Mouse (Mus musculus) olfactory bulb, adult 2 months (tissue): ENCODE data around the gene Pdcd2.

Experiments used
- CTCF ChIP-seq: fragments of 200-500 bp; IDR thresholded peaks from 2 replicates; pipeline ENCODE4 v1.5.1; 2012; ENCODE audit warnings: low read depth, mild to moderate bottlenecking, low read length, moderate library complexity; ENCODE audit not compliant: insufficient read depth
- POLR2A ChIP-seq: fragments of 200-500 bp; IDR thresholded peaks from 2 replicates; pipeline ENCODE4 v1.6.1; 2012; ENCODE audit warnings: mild to moderate bottlenecking, low read depth, low read length, moderate library complexity; ENCODE audit not compliant: insufficient read depth

- no peak for TF ChIP-seq POLR2A
- no peak for TF ChIP-seq CTCF
Measured at GRCm38 (mm10) chr17:15518186-15518585, 8.9 kb downstream of the Pdcd2 start.
